Mouse (Mus musculus): ENCODE data around the gene Fgf15. TPM values are rescaled to one million over a fixed set of nuclear protein-coding genes. Genes with fewer than 3 reads are reported as not detected.

Fgf15 gene
- polyA plus RNA-seq, 1 experiment from 2014 or later: 1.6 TPM

GRCm38 (mm10) chr7:144863196-144863595, 33.1 kb upstream of the Fgf15 start:
- no peak overlapping the region for H3K27ac ChIP-seq (replicated peaks)
- WGBS: 2% methylated on average over 11 of the region's 11 CpGs
- peaks cover 14% of the 10 kb centered on the region for H3K4me1 ChIP-seq
- H3K36me3 ChIP-seq: no peaks in the 10 kb centered on the region
- no peak overlapping the region for H3K4me3 ChIP-seq (replicated peaks)
- no peaks in the 10 kb centered on the region for H3K9me3 ChIP-seq (replicated peaks)
- no peak overlapping the region for H3K4me2 ChIP-seq (replicated peaks)
- H3K9ac ChIP-seq: no peak overlapping the region
- no peak for ATAC-seq (ENCODE audit: insufficient number of reproducible peaks, low FRiP score, low TSS enrichment, low read depth)
- peaks cover 83% of the 10 kb centered on the region for H3K27me3 ChIP-seq

GRCm38 (mm10) chr7:144864160-144864670, 32.1 kb upstream of the Fgf15 start:
- ATAC-seq (ENCODE audit: insufficient number of reproducible peaks, low FRiP score, low TSS enrichment, low read depth): no peak

GRCm38 (mm10) chr7:144867161-144867560, 29.2 kb upstream of the Fgf15 start:
- Histone ChIP-seq H3K27ac (replicated peaks) (no peak overlapping the region), H3K4me3 (replicated peaks) (no peak overlapping the region), H3K36me3 (no peaks in the 10 kb centered on the region), H3K4me1 (peaks cover under 1% of the 10 kb centered on the region; the same call in 1 of the 2 replicates), H3K9me3 (replicated peaks) (no peaks in the 10 kb centered on the region), H3K27me3 (peaks cover 54% of the 10 kb centered on the region), H3K4me2 (replicated peaks) (no peak overlapping the region), H3K9ac (no peak overlapping the region)
- WGBS: 55% methylated on average over 4 of the region's 4 CpGs
- no peak for ATAC-seq (ENCODE audit: insufficient number of reproducible peaks, low FRiP score, low TSS enrichment, low read depth)

More at GRCm38 (mm10) chr7:144864160-144864670, 32.1 kb upstream of the Fgf15 start:
- H3K36me3 ChIP-seq: no peaks in the 10 kb centered on the region
- H3K4me3 ChIP-seq (replicated peaks): no peak overlapping the region
- no peaks in the 10 kb centered on the region for H3K9me3 ChIP-seq (replicated peaks)
- no peak overlapping the region for H3K4me2 ChIP-seq (replicated peaks)
- peaks cover 14% of the 10 kb centered on the region for H3K4me1 ChIP-seq
- H3K27me3 ChIP-seq: peaks cover 83% of the 10 kb centered on the region
- 43% methylated on average over 3 of the region's 3 CpGs for WGBS
- no peak overlapping the region for H3K9ac ChIP-seq
- no peak overlapping the region for H3K27ac ChIP-seq (replicated peaks)

- no peak overlapping the region for H3K4me3 ChIP-seq (replicated peaks)
- no peak overlapping the region for H3K9ac ChIP-seq
- H3K27me3 ChIP-seq: peaks cover 50% of the 10 kb centered on the region
- no peaks in the 10 kb centered on the region for H3K36me3 ChIP-seq
- H3K9me3 ChIP-seq (replicated peaks): no peaks in the 10 kb centered on the region
- ATAC-seq (ENCODE audit: insufficient number of reproducible peaks, low FRiP score, low TSS enrichment, low read depth): no peak
- no peak overlapping the region for H3K4me2 ChIP-seq (replicated peaks)
- H3K4me1 ChIP-seq: no peaks in the 10 kb centered on the region
- H3K27ac ChIP-seq (replicated peaks): no peak overlapping the region
- 77% methylated on average over 8 of the region's 8 CpGs for WGBS
Observed at GRCm38 (mm10) chr7:144867602-144868001, 28.7 kb upstream of the Fgf15 start.

- Histone ChIP-seq H3K27ac (replicated peaks) (no peak overlapping the region), H3K9ac (no peak overlapping the region), H3K9me3 (replicated peaks) (no peaks in the 10 kb centered on the region), H3K4me2 (replicated peaks) (no peak overlapping the region), H3K4me3 (replicated peaks) (no peak overlapping the region), H3K27me3 (peaks cover 4% of the 10 kb centered on the region; the same call in 1 of the 2 replicates), H3K36me3 (no peaks in the 10 kb centered on the region), H3K4me1 (no peaks in the 10 kb centered on the region)
- no peak for ATAC-seq (ENCODE audit: insufficient number of reproducible peaks, low FRiP score, low TSS enrichment, low read depth)
- 58% methylated on average over 4 of the region's 4 CpGs for WGBS
Observed at GRCm38 (mm10) chr7:144872420-144872819, 23.9 kb upstream of the Fgf15 start.

GRCm38 (mm10) chr7:144873160-144873559, 23.2 kb upstream of the Fgf15 start:
- ATAC-seq (ENCODE audit: insufficient number of reproducible peaks, low FRiP score, low TSS enrichment, low read depth): no peak
- no peaks in the 10 kb centered on the region for H3K27me3 ChIP-seq

GRCm38 (mm10) chr7:144874226-144874625, 22.1 kb upstream of the Fgf15 start:
- Histone ChIP-seq H3K4me2 (replicated peaks) (no peak overlapping the region), H3K27ac (replicated peaks) (no peak overlapping the region), H3K4me1 (no peaks in the 10 kb centered on the region), H3K9ac (no peak overlapping the region), H3K36me3 (no peaks in the 10 kb centered on the region), H3K9me3 (replicated peaks) (no peaks in the 10 kb centered on the region), H3K27me3 (no peaks in the 10 kb centered on the region), H3K4me3 (replicated peaks) (no peak overlapping the region)
- 63% methylated on average over 4 of the region's 4 CpGs for WGBS
- no peak for ATAC-seq (ENCODE audit: insufficient number of reproducible peaks, low FRiP score, low TSS enrichment, low read depth)

More at GRCm38 (mm10) chr7:144873160-144873559, 23.2 kb upstream of the Fgf15 start:
- Histone ChIP-seq H3K27ac (replicated peaks) (no peak overlapping the region), H3K4me3 (replicated peaks) (no peak overlapping the region), H3K4me1 (no peaks in the 10 kb centered on the region), H3K9me3 (replicated peaks) (no peaks in the 10 kb centered on the region), H3K36me3 (no peaks in the 10 kb centered on the region), H3K9ac (no peak overlapping the region), H3K4me2 (replicated peaks) (no peak overlapping the region)
- WGBS: 75% methylated on average over 4 of the region's 4 CpGs

- H3K9me3 ChIP-seq (replicated peaks): no peaks in the 10 kb centered on the region
- no peak overlapping the region for H3K27ac ChIP-seq (replicated peaks)
- H3K4me1 ChIP-seq: no peaks in the 10 kb centered on the region
- ATAC-seq (ENCODE audit: insufficient number of reproducible peaks, low FRiP score, low TSS enrichment, low read depth): no peak
- no peak overlapping the region for H3K4me3 ChIP-seq (replicated peaks)
- no peak overlapping the region for H3K4me2 ChIP-seq (replicated peaks)
- no peaks in the 10 kb centered on the region for H3K27me3 ChIP-seq
- no peak overlapping the region for H3K9ac ChIP-seq
- H3K36me3 ChIP-seq: no peaks in the 10 kb centered on the region
- 93% methylated on average over 1 of the region's 1 CpGs for WGBS
Observed at GRCm38 (mm10) chr7:144878401-144878800, 17.9 kb upstream of the Fgf15 start.

GRCm38 (mm10) chr7:144883106-144883505, 13.2 kb upstream of the Fgf15 start:
- ATAC-seq (ENCODE audit: insufficient number of reproducible peaks, low FRiP score, low TSS enrichment, low read depth): 0 out of 2 replicates have a peak, but pooled peaks have one; percentile 51
- H3K4me1 ChIP-seq: no peaks in the 10 kb centered on the region
- H3K4me2 ChIP-seq (replicated peaks): no peak overlapping the region
- no peak overlapping the region for H3K4me3 ChIP-seq (replicated peaks)
- 16% methylated on average over 2 of the region's 2 CpGs for WGBS
- peaks cover under 1% of the 10 kb centered on the region; the same call in 1 of the 2 replicates for H3K27me3 ChIP-seq
- H3K9ac ChIP-seq: no peak overlapping the region
- no peak overlapping the region for H3K27ac ChIP-seq (replicated peaks)
- H3K36me3 ChIP-seq: no peaks in the 10 kb centered on the region
- no peaks in the 10 kb centered on the region for H3K9me3 ChIP-seq (replicated peaks)

GRCm38 (mm10) chr7:144887672-144888071, 8.7 kb upstream of the Fgf15 start:
- no peaks in the 10 kb centered on the region for H3K36me3 ChIP-seq
- no peak overlapping the region for H3K9ac ChIP-seq
- no peak overlapping the region for H3K27ac ChIP-seq (replicated peaks)
- H3K4me3 ChIP-seq (replicated peaks): no peak overlapping the region
- H3K4me1 ChIP-seq: peaks cover 5% of the 10 kb centered on the region; the same call in 1 of the 2 replicates
- ATAC-seq (ENCODE audit: insufficient number of reproducible peaks, low FRiP score, low TSS enrichment, low read depth): no peak
- no peak overlapping the region for H3K4me2 ChIP-seq (replicated peaks)
- no peaks in the 10 kb centered on the region for H3K9me3 ChIP-seq (replicated peaks)
- peaks cover 17% of the 10 kb centered on the region for H3K27me3 ChIP-seq
- 76% methylated on average over 2 of the region's 2 CpGs for WGBS

GRCm38 (mm10) chr7:144888564-144889299, 7.6 kb upstream of the Fgf15 start:
- no peak overlapping the region for H3K4me3 ChIP-seq (replicated peaks)
- H3K9me3 ChIP-seq (replicated peaks): no peaks in the 10 kb centered on the region
- peaks cover 5% of the 10 kb centered on the region; the same call in 1 of the 2 replicates for H3K4me1 ChIP-seq
- H3K9ac ChIP-seq: no peak overlapping the region
- ATAC-seq (ENCODE audit: insufficient number of reproducible peaks, low FRiP score, low TSS enrichment, low read depth): no peak
- H3K27ac ChIP-seq (replicated peaks): no peak overlapping the region
- peaks cover 17% of the 10 kb centered on the region for H3K27me3 ChIP-seq
- H3K36me3 ChIP-seq: no peaks in the 10 kb centered on the region
- H3K4me2 ChIP-seq (replicated peaks): no peak overlapping the region
- 8% methylated on average over 18 of the region's 18 CpGs for WGBS

Data from embryonic facial prominence, embryonic 15.5 days (tissue).